Mouse (Mus musculus): Measurements from ENCODE around the gene Fxyd4.
A peak's percentile ranks its signal among the peaks of the same experiment; 100 is the strongest.

The Fxyd4 gene

GRCm38 (mm10) chr6:117918043-117918442, 19.4 kb downstream of the Fxyd4 start:
- no peak for DNase-seq (ENCODE audit: low spot score in 2 of 2)

- peak; percentile 45 to 47 for DNase-seq (ENCODE audit: low spot score in 2 of 2)
Measured at GRCm38 (mm10) chr6:117917576-117917975, 19.9 kb downstream of the Fxyd4 start.

GRCm38 (mm10) chr6:117916737-117917426, 20.6 kb downstream of the Fxyd4 start:
- peak; percentile 46 to 51 for DNase-seq (ENCODE audit: low spot score in 2 of 2)

- DNase-seq (ENCODE audit: low spot score in 2 of 2) = no peak
Measured at GRCm38 (mm10) chr6:117916205-117916736, 21.2 kb downstream of the Fxyd4 start.

GRCm38 (mm10) chr6:117914541-117914940, 23.0 kb downstream of the Fxyd4 start:
- DNase-seq (ENCODE audit: low spot score in 2 of 2) = no peak

GRCm38 (mm10) chr6:117910120-117910661, 27.3 kb downstream of the Fxyd4 start:
- no peak for DNase-seq (ENCODE audit: low spot score in 2 of 2)

GRCm38 (mm10) chr6:117908424-117908900, 29.0 kb downstream of the Fxyd4 start:
- DNase-seq (ENCODE audit: low spot score in 2 of 2) = no peak

GRCm38 (mm10) chr6:117907979-117908355, 29.5 kb downstream of the Fxyd4 start:
- DNase-seq (ENCODE audit: low spot score in 2 of 2) = no peak

- peak; percentile 40 to 57 for DNase-seq (ENCODE audit: low spot score in 2 of 2)
Measured at GRCm38 (mm10) chr6:117907301-117907978, 30.1 kb downstream of the Fxyd4 start.

- peak; percentile 96 to 98 for DNase-seq (ENCODE audit: low spot score in 2 of 2)
Measured at GRCm38 (mm10) chr6:117906590-117907271, 30.8 kb downstream of the Fxyd4 start.

- DNase-seq (ENCODE audit: low spot score in 2 of 2) = peak; percentile 68 to 72
Measured at GRCm38 (mm10) chr6:117906015-117906531, 31.4 kb downstream of the Fxyd4 start.

- DNase-seq (ENCODE audit: low spot score in 2 of 2) = no peak
Measured at GRCm38 (mm10) chr6:117905260-117905930, 32.1 kb downstream of the Fxyd4 start.

- no peak for DNase-seq (ENCODE audit: low spot score in 2 of 2)
Measured at GRCm38 (mm10) chr6:117903836-117904235, 33.7 kb downstream of the Fxyd4 start.

GRCm38 (mm10) chr6:117902556-117902955, 34.9 kb downstream of the Fxyd4 start:
- DNase-seq (ENCODE audit: low spot score in 2 of 2) = no peak

GRCm38 (mm10) chr6:117901510-117902402, 35.7 kb downstream of the Fxyd4 start:
- no peak for DNase-seq (ENCODE audit: low spot score in 2 of 2)

GRCm38 (mm10) chr6:117900126-117901080, 37.1 kb downstream of the Fxyd4 start, which contains the start of gene Hnrnpf:
Hnrnpf (plus strand) TSS chr6:117900324.
- peak in 1 of 2 experiments; percentile 46 for DNase-seq (ENCODE audit: low spot score in 2 of 2)

GRCm38 (mm10) chr6:117897800-117898199, 39.7 kb downstream of the Fxyd4 start:
- no peak for DNase-seq (ENCODE audit: low spot score in 2 of 2)

GRCm38 (mm10) chr6:117893435-117893834, 44.1 kb downstream of the Fxyd4 start:
- no peak for DNase-seq (ENCODE audit: low spot score in 2 of 2)

GRCm38 (mm10) chr6:117892386-117892785, 45.1 kb downstream of the Fxyd4 start:
- no peak for DNase-seq (ENCODE audit: low spot score in 2 of 2)

All from frontal cortex, postnatal 36 days (tissue).